Mouse (Mus musculus) kidney, adult 2 months (tissue): Measurements from ENCODE around the gene Ube2e2. TPM values are rescaled to one million over a fixed set of nuclear protein-coding genes. Genes with fewer than 3 reads are reported as not detected.

ENCODE experiments used
- DNase-seq: peaks from one replicate; pipeline ENCODE4 v3.0.0; 2021
- H3K27ac ChIP-seq: fragments of 200-500 bp; 2 replicates; pipeline ENCODE4 v1.5.1; 2012; ENCODE audit warnings: low read depth, low read length, control low read depth, inconsistent platforms; ENCODE audit not compliant: insufficient read depth
- H3K27me3 ChIP-seq: fragments of 200-500 bp; replicated peaks from 2 replicates; pipeline ENCODE4 v1.6.1; 2012; ENCODE audit warnings: mild to moderate bottlenecking, moderate library complexity, low read length, inconsistent platforms; ENCODE audit not compliant: control insufficient read depth, insufficient read depth
- H3K36me3 ChIP-seq: fragments of 200-500 bp; 2 replicates; pipeline ENCODE4 v1.6.1; 2012; ENCODE audit warnings: mild to moderate bottlenecking, moderate library complexity, low read length, inconsistent platforms; ENCODE audit not compliant: control insufficient read depth, insufficient read depth
- H3K4me1 ChIP-seq: fragments of 200-500 bp; 2 replicates; pipeline ENCODE4 v1.6.1; 2011; ENCODE audit warnings: low read length; ENCODE audit not compliant: control insufficient read depth, insufficient read depth
- H3K4me3 ChIP-seq: fragments of 200-500 bp; 2 replicates; pipeline ENCODE4 v1.5.1; 2011; ENCODE audit warnings: mild to moderate bottlenecking, low read depth, low read length, control low read depth; ENCODE audit not compliant: insufficient read depth
- CTCF ChIP-seq: fragments of 200-500 bp; conservative IDR thresholded peaks from 2 replicates; pipeline ENCODE4 v1.5.1; 2011; ENCODE audit warnings: low read depth, mild to moderate bottlenecking, control low read depth, low read length, moderate library complexity, mixed read lengths; ENCODE audit not compliant: insufficient read depth, insufficient read length
- POLR2A ChIP-seq: fragments of 200-500 bp; IDR thresholded peaks from one replicate; pipeline ENCODE4 v1.6.1; 2011; ENCODE audit warnings: low read depth, low read length, control low read depth
- WGBS: fragments of 180-500 bp; shearing (Covaris S2); methylation state at CpG from one replicate; pipeline ENCODE4 v1.1.7; 2018; 5-methylcytosine and 5-hydroxymethylcytosine counted together
- polyA plus RNA-seq: library from polyadenylated mRNA; depleted of rRNA; stranded (reverse); fragments of >200 nt; gene quantifications from 2 replicates; pipeline ENCODE4 v1.2.3, GENCODE M21; 2012

The Ube2e2 gene
- polyA plus RNA-seq, 1 experiment: 56.7 TPM

GRCm38 (mm10) chr14:18828661-18829060 lies 65.4 kb downstream of the Ube2e2 start:
- Histone ChIP-seq H3K27ac (no peak overlapping the region), H3K4me1 (no peaks in the 10 kb centered on the region), H3K36me3 (no peaks in the 10 kb centered on the region), H3K27me3 (no peaks in the 10 kb centered on the region), H3K4me3 (no peak overlapping the region)
- no peak for TF ChIP-seq POLR2A
- no peak for TF ChIP-seq CTCF
- DNase-seq: no peak
- WGBS: 95% methylated on average over 1 of the region's 1 CpGs

GRCm38 (mm10) chr14:18826753-18827152 lies 67.3 kb downstream of the Ube2e2 start:
- TF ChIP-seq POLR2A (no peak), CTCF (no peak)
- H3K27ac ChIP-seq: no peak overlapping the region
- H3K4me1 ChIP-seq: no peaks in the 10 kb centered on the region
- no peak for DNase-seq
- no peaks in the 10 kb centered on the region for H3K36me3 ChIP-seq
- no peaks in the 10 kb centered on the region for H3K27me3 ChIP-seq
- H3K4me3 ChIP-seq: no peak overlapping the region

- no peaks in the 10 kb centered on the region for H3K36me3 ChIP-seq
- no peak overlapping the region for H3K4me3 ChIP-seq
- H3K27me3 ChIP-seq: no peaks in the 10 kb centered on the region
- no peak overlapping the region for H3K27ac ChIP-seq
- WGBS: 62% methylated on average over 6 of the region's 6 CpGs
- no peak for DNase-seq
- TF ChIP-seq POLR2A: no peak
- TF ChIP-seq CTCF: no peak
- no peaks in the 10 kb centered on the region for H3K4me1 ChIP-seq
Observed at GRCm38 (mm10) chr14:18820713-18821112, 73.4 kb downstream of the Ube2e2 start.

GRCm38 (mm10) chr14:18796857-18797256 lies 97.2 kb downstream of the Ube2e2 start:
- no peaks in the 10 kb centered on the region for H3K27me3 ChIP-seq
- peak; percentile 14 for DNase-seq
- no peaks in the 10 kb centered on the region for H3K4me1 ChIP-seq
- no peak overlapping the region for H3K27ac ChIP-seq
- H3K36me3 ChIP-seq: no peaks in the 10 kb centered on the region
- no peak for TF ChIP-seq POLR2A
- TF ChIP-seq CTCF: no peak
- no peak overlapping the region for H3K4me3 ChIP-seq

GRCm38 (mm10) chr14:18795787-18796186 lies 98.3 kb downstream of the Ube2e2 start:
- H3K4me3 ChIP-seq: no peak overlapping the region
- H3K27me3 ChIP-seq: no peaks in the 10 kb centered on the region
- no peaks in the 10 kb centered on the region for H3K36me3 ChIP-seq
- no peak for DNase-seq
- TF ChIP-seq CTCF (no peak), POLR2A (no peak)
- no peaks in the 10 kb centered on the region for H3K4me1 ChIP-seq
- WGBS: 63% methylated on average over 2 of the region's 2 CpGs
- H3K27ac ChIP-seq: no peak overlapping the region

- H3K27ac ChIP-seq: no peak overlapping the region
- peak; percentile 29 for DNase-seq
- H3K4me1 ChIP-seq: peaks cover 2% of the 10 kb centered on the region; the same call in 1 of the 2 replicates
- H3K27me3 ChIP-seq: no peaks in the 10 kb centered on the region
- no peak overlapping the region for H3K4me3 ChIP-seq
- H3K36me3 ChIP-seq: no peaks in the 10 kb centered on the region
- TF ChIP-seq CTCF: no peak
- no peak for TF ChIP-seq POLR2A
- 36% methylated on average over 3 of the region's 3 CpGs for WGBS
Observed at GRCm38 (mm10) chr14:18778993-18779675, 114.9 kb downstream of the Ube2e2 start.

GRCm38 (mm10) chr14:18778241-18778640 lies 115.8 kb downstream of the Ube2e2 start:
- no peak overlapping the region for H3K4me3 ChIP-seq
- no peaks in the 10 kb centered on the region for H3K27me3 ChIP-seq
- H3K4me1 ChIP-seq: peaks cover 2% of the 10 kb centered on the region; the same call in 1 of the 2 replicates
- no peak overlapping the region for H3K27ac ChIP-seq
- 90% methylated on average over 5 of the region's 5 CpGs for WGBS
- TF ChIP-seq CTCF (no peak), POLR2A (no peak)
- DNase-seq: no peak
- no peaks in the 10 kb centered on the region for H3K36me3 ChIP-seq
